Comparison of ENCODE assay signal across 31 mouse cellular contexts in the genomic region with DNA sequence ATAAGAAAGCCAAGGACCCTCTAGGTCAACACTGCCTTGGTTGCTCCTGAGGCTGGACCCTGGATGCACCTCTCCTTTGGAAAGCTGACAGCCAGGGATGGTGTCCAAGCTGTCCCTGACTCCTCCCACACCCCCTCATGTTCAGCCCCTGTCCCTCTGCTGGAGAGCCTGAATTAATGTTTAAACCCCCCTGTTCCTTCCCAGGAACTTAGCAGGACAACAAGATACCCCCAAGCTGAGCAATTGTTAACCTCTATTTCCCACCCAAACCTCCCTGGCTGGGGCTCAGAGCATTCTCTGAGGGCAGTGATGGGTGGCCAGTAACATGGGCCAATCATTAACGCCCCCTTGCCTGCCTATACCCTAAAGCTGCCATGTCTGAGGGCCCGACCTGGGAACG. TPM values are rescaled to one million over a fixed set of nuclear protein-coding genes. Genes with fewer than 3 reads are reported as not detected.
A peak's percentile ranks its signal among the peaks of the same experiment; 100 is the strongest.
DNase-seq lines count a peak whose midpoint lies in the region; ATAC-seq and TF ChIP-seq lines count a peak whose summit lies in the region.
"Had no signal": no experiment of that assay in that cellular context is flagged by ENCODE, and none has a peak within 500 bp of the region (broad histone marks: within the 10 kb centered on the region; RNA-seq: fewer than 3 reads in every experiment).

No protein-coding gene starts in this region.

- H3K27me3 ChIP-seq in liver, adult 2 months (ENCODE audit: control insufficient read depth, insufficient read depth, low read length): no peaks in the 10 kb centered on the region
- no peaks in the 10 kb centered on the region; the same call in 1 of the 2 replicates for H3K27me3 ChIP-seq in liver, embryonic 11.5 days (replicated peaks; ENCODE audit: control insufficient read depth, insufficient read depth, low read length)
- no peaks in the 10 kb centered on the region for H3K27me3 ChIP-seq in kidney, embryonic 16.5 days (ENCODE audit: insufficient read depth, low read length)
- H3K27me3 ChIP-seq: forebrain, embryonic 15.5 days; midbrain, embryonic 12.5 days; neural tube, embryonic 12.5 days had no signal

- peak overlapping the region; percentile 7; the same call in 1 of the 2 replicates for H3K9ac ChIP-seq in liver, adult 2 months (ENCODE audit: low read depth, low read length)
- no peak overlapping the region for H3K9ac ChIP-seq in liver, embryonic 11.5 days (ENCODE audit: low read depth, low read length)
- no peak overlapping the region for H3K9ac ChIP-seq in kidney, embryonic 16.5 days (replicated peaks; ENCODE audit: low read length)
- H3K9ac ChIP-seq: forebrain, embryonic 15.5 days; heart, embryonic 13.5 days; midbrain, embryonic 12.5 days; neural tube, embryonic 12.5 days had no signal

- H3K4me2 ChIP-seq in liver, embryonic 11.5 days: no peak overlapping the region
- no peak overlapping the region for H3K4me2 ChIP-seq in kidney, embryonic 16.5 days (replicated peaks; ENCODE audit: low read depth, low read length)
- H3K4me2 ChIP-seq: forebrain, embryonic 15.5 days; heart, embryonic 13.5 days; midbrain, embryonic 12.5 days; neural tube, embryonic 12.5 days had no signal

- 87% methylated on average over 3 of the region's 3 CpGs for WGBS in liver, adult 2 months
- WGBS in liver, embryonic 11.5 days: 69% methylated on average over 3 of the region's 3 CpGs
- whole genome bisulfite sequencing in kidney, embryonic 16.5 days: 64% methylated on average over 3 of the region's 3 CpGs
- WGBS in lung, adult 2 months: 91% methylated on average over 3 of the region's 3 CpGs

- no peaks in the 10 kb centered on the region for H3K79me2 ChIP-seq in liver, adult 2 months (ENCODE audit: control insufficient read depth, insufficient read depth, low read length)

- peaks cover 50% of the 10 kb centered on the region for H3K4me1 ChIP-seq in liver, adult 2 months (ENCODE audit: control insufficient read depth, insufficient read depth, low read length)
- peaks cover 6% of the 10 kb centered on the region for H3K4me1 ChIP-seq in liver, embryonic 11.5 days (replicated peaks; ENCODE audit: control insufficient read depth, insufficient read depth, low read length)
- peaks cover 4% of the 10 kb centered on the region; the same call in 1 of the 2 replicates for H3K4me1 ChIP-seq in kidney, embryonic 16.5 days (ENCODE audit: insufficient read depth, low read length)
- H3K4me1 ChIP-seq in lung, adult 2 months (ENCODE audit: control insufficient read depth, insufficient read depth, low read length): no peaks in the 10 kb centered on the region
- H3K4me1 ChIP-seq: forebrain, embryonic 15.5 days; midbrain, embryonic 12.5 days; neural tube, embryonic 12.5 days had no signal

- no peaks in the 10 kb centered on the region for H3K9me3 ChIP-seq in liver, embryonic 11.5 days (ENCODE audit: control insufficient read depth, low read length)
- H3K9me3 ChIP-seq in kidney, embryonic 16.5 days (ENCODE audit: low read length): no peaks in the 10 kb centered on the region
- H3K9me3 ChIP-seq: forebrain, embryonic 15.5 days; G1E; heart, embryonic 13.5 days; megakaryocyte, embryonic 14.5 days; midbrain, embryonic 12.5 days; neural tube, embryonic 12.5 days had no signal

- no peak for TF ChIP-seq POLR2A in liver, adult 2 months (IDR thresholded peaks at IDR 0.05; ENCODE audit: extremely low read depth, insufficient read depth, low read length)
- TF ChIP-seq POLR2A in lung, adult 2 months (IDR thresholded peaks at IDR 0.05; ENCODE audit: borderline replicate concordance, extremely low read depth, low read depth, low read length): no peak

- H3K27ac ChIP-seq in liver, adult 2 months (replicated peaks; ENCODE audit: insufficient read depth, low read depth, low read length): peak overlapping the region; percentile 74
- H3K27ac ChIP-seq in liver, embryonic 11.5 days (ENCODE audit: low read depth, low read length): no peak overlapping the region
- peak overlapping the region; percentile 61 for H3K27ac ChIP-seq in kidney, embryonic 16.5 days (ENCODE audit: low read length)
- H3K27ac ChIP-seq: forebrain, embryonic 15.5 days; heart, embryonic 13.5 days; midbrain, embryonic 12.5 days; neural tube, embryonic 12.5 days had no signal

- TF ChIP-seq CTCF in liver, adult 2 months (IDR thresholded peaks at IDR 0.05; ENCODE audit: low read depth, low read length): no peak
- no peak for TF ChIP-seq CTCF in lung, adult 2 months (IDR thresholded peaks at IDR 0.05; ENCODE audit: insufficient read depth, low read length)

- peaks cover 69% of the 10 kb centered on the region for H3K36me3 ChIP-seq in liver, adult 2 months (ENCODE audit: control insufficient read depth, insufficient read depth, low read length)
- H3K36me3 ChIP-seq in liver, embryonic 11.5 days (ENCODE audit: control insufficient read depth, insufficient read depth, low read length): no peaks in the 10 kb centered on the region
- H3K36me3 ChIP-seq in kidney, embryonic 16.5 days (ENCODE audit: insufficient read depth, low read length): no peaks in the 10 kb centered on the region
- H3K36me3 ChIP-seq: forebrain, embryonic 15.5 days; G1E; heart, embryonic 13.5 days; midbrain, embryonic 12.5 days; neural tube, embryonic 12.5 days had no signal

- peak; percentile 23 for DNase-seq in liver, adult 2 months (ENCODE audit: extremely low read depth, low read depth, low spot score)
- DNase-seq in liver, embryonic 11.5 days (ENCODE audit: low spot score): no peak
- DNase-seq in kidney, postnatal 36 days: peak; percentile 80 to 89
- DNase-seq in lung, adult 2 months: no peak
- DNase-seq in ovary, postnatal 10 days (ENCODE audit: low spot score): no peak
- DNase-seq in embryo, embryonic 10.5 days (ENCODE audit: low spot score): no peak
- DNase-seq: adrenal gland, postnatal 10 days; cerebellum, adult 8-10 months; cerebellum, postnatal 25 days; heart, postnatal 10 days; liver; lung, postnatal 4 days; thymus, postnatal 4 days had no signal

- no peak overlapping the region for H3K4me3 ChIP-seq in liver, adult 2 months (ENCODE audit: insufficient read depth, low read depth, low read length)
- no peak overlapping the region for H3K4me3 ChIP-seq in liver, embryonic 11.5 days (ENCODE audit: low read depth, low read length)
- H3K4me3 ChIP-seq in kidney, embryonic 16.5 days (ENCODE audit: low read length): no peak overlapping the region
- no peak overlapping the region for H3K4me3 ChIP-seq in lung, adult 2 months (replicated peaks; ENCODE audit: extremely low read depth, low read depth, low read length)
- H3K4me3 ChIP-seq: forebrain, embryonic 15.5 days; heart, embryonic 13.5 days; megakaryocyte, embryonic 14.5 days; midbrain, embryonic 12.5 days; myocyte; neural tube, embryonic 12.5 days had no signal

- ATAC-seq in liver, embryonic 11.5 days (replicated peaks; ENCODE audit: low FRiP score): no peak
- ATAC-seq in kidney, embryonic 16.5 days (ENCODE audit: low FRiP score, low TSS enrichment): peak; percentile 94
- ATAC-seq: forebrain, embryonic 15.5 days; hindbrain, embryonic 16.5 days had no signal

RNA-seq across cellular contexts. Expression of gene Ttpal, which starts 41.9 kb away (rescaled TPM):
- total RNA-seq in liver, adult 2 months (2014; rRNA removed): 9.3 and 9.7 TPM in 2 replicates
- polyA plus RNA-seq in liver, adult 2 months (2012; rRNA removed): 8.1 and 12.4 TPM in 2 replicates
- polyA plus RNA-seq in liver, embryonic 11.5 days (2014; fragmentation: Nextera tagmentation; extraction: Ambion mirVana): 26.1 and 29.2 TPM in 2 replicates
- 34.0 and 35.7 TPM in 2 replicates for polyA plus RNA-seq in kidney, embryonic 16.5 days (2015; fragmentation: Nextera tagmentation; extraction: Ambion mirVana)
- 23.4 and 25.8 TPM in 2 replicates for polyA plus RNA-seq in lung, adult 2 months (2012; rRNA removed)

RNA-seq across cellular contexts. Expression of gene Hnf4a, which starts 53.6 kb away (rescaled TPM):
- 164 and 213 TPM in 2 replicates for total RNA-seq in liver, adult 2 months (2014; rRNA removed)
- polyA plus RNA-seq in liver, adult 2 months (2012; rRNA removed): 260 and 313 TPM in 2 replicates
- 18.9 and 20.0 TPM in 2 replicates for polyA plus RNA-seq in liver, embryonic 11.5 days (2014; fragmentation: Nextera tagmentation; extraction: Ambion mirVana)
- 25.0 and 25.8 TPM in 2 replicates for polyA plus RNA-seq in kidney, embryonic 16.5 days (2015; fragmentation: Nextera tagmentation; extraction: Ambion mirVana)
- polyA plus RNA-seq in lung, adult 2 months (2012; rRNA removed): 0.67 and 2.3 TPM in 2 replicates
- total RNA-seq: heart, adult 8-10 months; heart, postnatal 10 days; layer of hippocampus, postnatal 10 days; left cerebral cortex, adult 18-20 months; left cerebral cortex, postnatal 14 days; midbrain, postnatal 0 days had no signal
- polyA plus RNA-seq: embryonic facial prominence, embryonic 11.5 days; forebrain, embryonic 15.5 days; frontal cortex, adult 2 months; hindbrain, embryonic 16.5 days; limb, embryonic 11.5 days; lung, embryonic 16.5 days; midbrain, embryonic 12.5 days; midbrain, postnatal 0 days; myocyte; neural tube, embryonic 12.5 days had no signal

Comparison
In these comparisons a context has a peak if more than half of its experiments do, and no peak if none do; other contexts are left out.
1. DNase-seq: peak in liver, adult 2 months (single experiment) and kidney, postnatal 36 days (2 of 2); none in liver, embryonic 11.5 days (single experiment), lung, adult 2 months (single experiment), ovary, postnatal 10 days (single experiment) and embryo, embryonic 10.5 days (single experiment).